ENCODE assay signal across 19 mouse cellular contexts in the genomic region with DNA sequence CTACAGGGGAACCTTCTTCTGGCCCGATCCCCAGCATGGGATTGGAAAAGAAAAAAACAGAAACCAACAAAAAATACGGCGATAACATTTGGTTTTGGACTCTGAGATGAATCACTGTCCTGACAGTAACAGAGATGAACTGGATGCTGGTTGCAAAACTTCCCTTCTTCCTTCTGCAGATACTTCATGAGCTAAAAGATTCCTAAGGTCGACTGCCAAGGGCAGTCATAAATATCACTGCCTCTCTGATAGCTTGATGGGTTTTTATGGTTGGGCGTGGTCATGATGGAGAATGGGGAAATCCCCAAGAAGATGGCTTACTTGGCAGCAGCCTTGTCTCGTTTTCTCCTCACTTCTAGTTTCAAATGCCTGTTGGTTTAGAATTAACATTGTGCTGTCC.
DNase-seq lines count a peak whose midpoint lies in the region; ATAC-seq and TF ChIP-seq lines count a peak whose summit lies in the region.
"Had no signal": no experiment of that assay in that cellular context is flagged by ENCODE, and none has a peak within 500 bp of the region (broad histone marks: within the 10 kb centered on the region; RNA-seq: fewer than 3 reads in every experiment).

No protein-coding gene starts in this region.

- DNase-seq in kidney, postnatal 0 days (ENCODE audit: low spot score): peak; percentile 32
- DNase-seq in CD4-positive, CD25-positive, alpha-beta regulatory T cell, adult 2 months (ENCODE audit: low read depth, low spot score): peak; percentile 48
- DNase-seq in induced T-regulatory cell, adult 2 months (ENCODE audit: low read depth): peak; percentile 74
- DNase-seq in layer of hippocampus, adult 9-10 months (ENCODE audit: low spot score): no peak
- DNase-seq in urinary bladder, postnatal 10 days (ENCODE audit: low spot score): no peak
- DNase-seq: cerebellum, postnatal 25 days; layer of hippocampus, postnatal 36 days; left cerebral cortex, postnatal 4 days; liver, embryonic 13.5 days; lung, postnatal 36 days; right cerebral cortex, postnatal 25 days; thymus, adult 2 months had no signal

- no peaks in the 10 kb centered on the region for H3K4me1 ChIP-seq in kidney, postnatal 0 days (replicated peaks; ENCODE audit: insufficient read depth, low read length)
- 0 out of 2 replicates have a peak, but pooled peaks cover 4% of the 10 kb centered on the region for H3K4me1 ChIP-seq in kidney, embryonic 16.5 days (ENCODE audit: insufficient read depth, low read length)
- H3K4me1 ChIP-seq: embryonic facial prominence, embryonic 12.5 days; forebrain, embryonic 12.5 days had no signal

- no peak overlapping the region for H3K4me2 ChIP-seq in kidney, postnatal 0 days (ENCODE audit: low read length)
- no peak overlapping the region for H3K4me2 ChIP-seq in kidney, embryonic 16.5 days (replicated peaks; ENCODE audit: low read depth, low read length)
- H3K4me2 ChIP-seq: embryonic facial prominence, embryonic 12.5 days; forebrain, embryonic 12.5 days; heart, embryonic 13.5 days; liver, embryonic 13.5 days; midbrain, embryonic 11.5 days had no signal

- H3K9ac ChIP-seq in kidney, postnatal 0 days (ENCODE audit: low read depth, low read length): no peak overlapping the region
- no peak overlapping the region for H3K9ac ChIP-seq in kidney, embryonic 16.5 days (replicated peaks; ENCODE audit: low read length)
- H3K9ac ChIP-seq: embryonic facial prominence, embryonic 12.5 days; forebrain, embryonic 12.5 days; heart, embryonic 13.5 days; liver, embryonic 13.5 days had no signal

- no peak for TF ChIP-seq CTCF in kidney, postnatal 0 days (IDR thresholded peaks at IDR 0.05; ENCODE audit: low read depth)

- no peaks in the 10 kb centered on the region for H3K9me3 ChIP-seq in kidney, postnatal 0 days (replicated peaks; ENCODE audit: low read length)
- H3K9me3 ChIP-seq in kidney, embryonic 16.5 days (ENCODE audit: low read length): no peaks in the 10 kb centered on the region
- H3K9me3 ChIP-seq: embryonic facial prominence, embryonic 12.5 days; forebrain, embryonic 12.5 days; G1E; heart, embryonic 13.5 days; liver, embryonic 13.5 days had no signal

- no peaks in the 10 kb centered on the region for H3K27me3 ChIP-seq in kidney, postnatal 0 days (ENCODE audit: insufficient read depth, low read length)
- no peaks in the 10 kb centered on the region for H3K27me3 ChIP-seq in kidney, embryonic 16.5 days (ENCODE audit: insufficient read depth, low read length)
- H3K27me3 ChIP-seq: embryonic facial prominence, embryonic 12.5 days; forebrain, embryonic 12.5 days; heart, embryonic 13.5 days; liver, embryonic 13.5 days had no signal

- 57% methylated on average over 6 of the region's 6 CpGs for WGBS in kidney, postnatal 0 days
- 58% methylated on average over 6 of the region's 6 CpGs for WGBS in kidney, embryonic 16.5 days

- H3K27ac ChIP-seq in kidney, postnatal 0 days: no peak overlapping the region
- H3K27ac ChIP-seq in kidney, embryonic 16.5 days (ENCODE audit: low read length): no peak overlapping the region
- H3K27ac ChIP-seq: embryonic facial prominence, embryonic 12.5 days; forebrain, embryonic 12.5 days; heart, embryonic 13.5 days; liver, embryonic 13.5 days had no signal

- no peaks in the 10 kb centered on the region for H3K36me3 ChIP-seq in kidney, postnatal 0 days (ENCODE audit: insufficient read depth, low read length)
- no peaks in the 10 kb centered on the region for H3K36me3 ChIP-seq in kidney, embryonic 16.5 days (ENCODE audit: insufficient read depth, low read length)
- H3K36me3 ChIP-seq: embryonic facial prominence, embryonic 12.5 days; forebrain, embryonic 12.5 days; G1E; heart, embryonic 13.5 days; liver, embryonic 13.5 days had no signal

- ATAC-seq in kidney, postnatal 0 days (replicated peaks; ENCODE audit: low FRiP score, low read depth): no peak
- ATAC-seq in kidney, embryonic 16.5 days (ENCODE audit: low FRiP score, low TSS enrichment): no peak
- ATAC-seq in activated CD4-positive, CD25-positive, alpha-beta regulatory T cell, adult 4 months: peak; percentile 78

- no peak overlapping the region for H3K4me3 ChIP-seq in kidney, postnatal 0 days (replicated peaks; ENCODE audit: low read depth, low read length)
- H3K4me3 ChIP-seq in kidney, embryonic 16.5 days (ENCODE audit: low read length): no peak overlapping the region
- H3K4me3 ChIP-seq: embryonic facial prominence, embryonic 12.5 days; forebrain, embryonic 12.5 days; heart, embryonic 13.5 days; liver, embryonic 13.5 days had no signal

Comparison
In these comparisons a context has a peak if more than half of its experiments do, and no peak if none do; other contexts are left out.
1. DNase-seq: peak in kidney, postnatal 0 days (single experiment), CD4-positive, CD25-positive, alpha-beta regulatory T cell, adult 2 months (single experiment) and induced T-regulatory cell, adult 2 months (single experiment); none in layer of hippocampus, adult 9-10 months (single experiment) and urinary bladder, postnatal 10 days (single experiment).